Mouse (Mus musculus) neural tube, postnatal 0 days (tissue): ENCODE results near the gene Tmprss13. TPM values are rescaled to one million over a fixed set of nuclear protein-coding genes. Genes with fewer than 3 reads are reported as not detected.

ENCODE experiments used
- polyA plus RNA-seq: library from polyadenylated mRNA; unstranded; fragments of >200 nt; fragmentation: Nextera tagmentation; extraction: Ambion mirVana; gene quantifications from 2 replicates; pipeline ENCODE4 v1.2.1, GENCODE M21; 2015

Tmprss13 gene
- not detected in 2 replicates for polyA plus RNA-seq

GRCm38 (mm10) chr9:45318855-45319254, at the start of gene Tmprss13:
Tmprss13 (plus strand) TSS chr9:45319100.

GRCm38 (mm10) chr9:45370117-45370561, 51.2 kb downstream of the Tmprss13 start, which contains the start of gene Fxyd6:
Fxyd6 (plus strand) TSS chr9:45370185.

Other genes with a start within 250 kb of the Tmprss13 start
- gene Jaml, start 239.9 kb upstream of the Tmprss13 start, polyA plus RNA-seq = 0.34 and 0.39 TPM in 2 replicates
- 13.2 and 14.0 TPM in 2 replicates for gene Scn2b, start 201.3 kb upstream of the Tmprss13 start, polyA plus RNA-seq
- gene Scn4b, start 180.7 kb upstream of the Tmprss13 start, polyA plus RNA-seq = 2.3 TPM in 2 replicates
- gene BC049352, start 137.1 kb upstream of the Tmprss13 start, polyA plus RNA-seq = not detected in 2 replicates
- not detected in 2 replicates for gene Tmprss4, start 115.0 kb upstream of the Tmprss13 start, polyA plus RNA-seq
- 1.3 and 1.5 TPM in 2 replicates for gene Il10ra, start 50.0 kb upstream of the Tmprss13 start, polyA plus RNA-seq
- gene Fxyd6, start 51.1 kb downstream of the Tmprss13 start, polyA plus RNA-seq = 662 and 723 TPM in 2 replicates
- 19.8 and 23.6 TPM in 2 replicates for gene Fxyd2, start 80.6 kb downstream of the Tmprss13 start, polyA plus RNA-seq
- gene Dscaml1, start 107.5 kb downstream of the Tmprss13 start, polyA plus RNA-seq = 12.1 and 15.4 TPM in 2 replicates